ENCODE assay signal across 8 mouse cellular contexts in genomic region chr13:24603591-24604009, GRCm38 (mm10). TPM values are rescaled to one million over a fixed set of nuclear protein-coding genes. Genes with fewer than 3 reads are reported as not detected.
DNase-seq lines count a peak whose midpoint lies in the region; ATAC-seq lines count a peak whose summit lies in the region.

No protein-coding gene starts in this region.

- 24% methylated on average over 11 of the region's 11 CpGs for WGBS in liver, embryonic 11.5 days
- 17% methylated on average over 11 of the region's 11 CpGs for WGBS in embryonic facial prominence, embryonic 11.5 days
- WGBS in limb, embryonic 11.5 days: 13% methylated on average over 11 of the region's 11 CpGs
- WGBS in neural tube, embryonic 12.5 days: 23% methylated on average over 11 of the region's 11 CpGs

- no peak for ATAC-seq in liver, embryonic 11.5 days (replicated peaks; ENCODE audit: low FRiP score)
- ATAC-seq in embryonic facial prominence, embryonic 11.5 days (replicated peaks; ENCODE audit: insufficient number of reproducible peaks, low FRiP score, low TSS enrichment, low read depth): peak; percentile 21; the same call in 1 of the 2 replicates
- ATAC-seq in limb, embryonic 11.5 days (ENCODE audit: insufficient number of reproducible peaks, low FRiP score, low TSS enrichment, low read depth): no peak
- ATAC-seq in neural tube, embryonic 12.5 days (ENCODE audit: low FRiP score, low read depth): 0 out of 2 replicates have a peak, but pooled peaks have one; percentile 11
- no peak for ATAC-seq in inflammation-experienced regulatory T-cells, adult 6 months

- peak overlapping the region; percentile 41 for H3K27ac ChIP-seq in liver, embryonic 11.5 days (ENCODE audit: low read depth, low read length)
- H3K27ac ChIP-seq in embryonic facial prominence, embryonic 11.5 days (replicated peaks; ENCODE audit: low read depth, low read length): no peak overlapping the region
- no peak overlapping the region for H3K27ac ChIP-seq in limb, embryonic 11.5 days (replicated peaks; ENCODE audit: low read depth, low read length)
- no peak overlapping the region for H3K27ac ChIP-seq in neural tube, embryonic 12.5 days

- H3K4me1 ChIP-seq in liver, embryonic 11.5 days (replicated peaks; ENCODE audit: control insufficient read depth, insufficient read depth, low read length): peaks cover 18% of the 10 kb centered on the region
- peaks cover 4% of the 10 kb centered on the region for H3K4me1 ChIP-seq in embryonic facial prominence, embryonic 11.5 days (ENCODE audit: control insufficient read depth, insufficient read depth, low read length)
- H3K4me1 ChIP-seq in limb, embryonic 11.5 days (ENCODE audit: control insufficient read depth, insufficient read depth, low read length): peaks cover 10% of the 10 kb centered on the region
- peaks cover 21% of the 10 kb centered on the region for H3K4me1 ChIP-seq in neural tube, embryonic 12.5 days

- peak; percentile 49 for DNase-seq in liver, embryonic 11.5 days (ENCODE audit: low spot score)
- no peak for DNase-seq in liver
- DNase-seq in embryonic facial prominence, embryonic 11.5 days (ENCODE audit: low spot score): no peak
- DNase-seq in heart, postnatal 25 days (ENCODE audit: low spot score): peak; percentile 10
- peak; percentile 33 for DNase-seq in limb, embryonic 11.5 days (ENCODE audit: low spot score)
- no peak for DNase-seq in cerebellum, postnatal 4 days (ENCODE audit: low spot score in 2 of 2)

- H3K4me3 ChIP-seq in liver, embryonic 11.5 days (ENCODE audit: low read depth, low read length): no peak overlapping the region
- H3K4me3 ChIP-seq in embryonic facial prominence, embryonic 11.5 days (ENCODE audit: low read depth, low read length): no peak overlapping the region
- no peak overlapping the region for H3K4me3 ChIP-seq in limb, embryonic 11.5 days (ENCODE audit: low read depth, low read length)
- H3K4me3 ChIP-seq in neural tube, embryonic 12.5 days: no peak overlapping the region

- intact Hi-C loops in heart, postnatal 25 days (cut with DNase I): no loop called here

- no peaks in the 10 kb centered on the region for H3K9me3 ChIP-seq in liver, embryonic 11.5 days (ENCODE audit: control insufficient read depth, low read length)
- H3K9me3 ChIP-seq in embryonic facial prominence, embryonic 11.5 days (replicated peaks; ENCODE audit: control insufficient read depth, low read length): no peaks in the 10 kb centered on the region
- H3K9me3 ChIP-seq in limb, embryonic 11.5 days (ENCODE audit: control insufficient read depth, low read length): no peaks in the 10 kb centered on the region
- H3K9me3 ChIP-seq in neural tube, embryonic 12.5 days: no peaks in the 10 kb centered on the region

- H3K27me3 ChIP-seq in liver, embryonic 11.5 days (replicated peaks; ENCODE audit: control insufficient read depth, insufficient read depth, low read length): no peaks in the 10 kb centered on the region
- H3K27me3 ChIP-seq in embryonic facial prominence, embryonic 11.5 days (ENCODE audit: control insufficient read depth, insufficient read depth, low read length): no peaks in the 10 kb centered on the region
- H3K27me3 ChIP-seq in limb, embryonic 11.5 days (ENCODE audit: control insufficient read depth, insufficient read depth, low read length): no peaks in the 10 kb centered on the region
- H3K27me3 ChIP-seq in neural tube, embryonic 12.5 days (replicated peaks): no peaks in the 10 kb centered on the region

- H3K36me3 ChIP-seq in liver, embryonic 11.5 days (ENCODE audit: control insufficient read depth, insufficient read depth, low read length): no peaks in the 10 kb centered on the region
- H3K36me3 ChIP-seq in embryonic facial prominence, embryonic 11.5 days (replicated peaks; ENCODE audit: control insufficient read depth, insufficient read depth, low read depth, low read length): no peaks in the 10 kb centered on the region
- H3K36me3 ChIP-seq in limb, embryonic 11.5 days (ENCODE audit: control insufficient read depth, insufficient read depth, low read length): no peaks in the 10 kb centered on the region
- H3K36me3 ChIP-seq in neural tube, embryonic 12.5 days: no peaks in the 10 kb centered on the region

- H3K9ac ChIP-seq in liver, embryonic 11.5 days (ENCODE audit: low read depth, low read length): no peak overlapping the region
- H3K9ac ChIP-seq in embryonic facial prominence, embryonic 11.5 days (replicated peaks; ENCODE audit: low read length): no peak overlapping the region
- no peak overlapping the region for H3K9ac ChIP-seq in limb, embryonic 11.5 days (ENCODE audit: low read length)
- H3K9ac ChIP-seq in neural tube, embryonic 12.5 days: no peak overlapping the region

- H3K4me2 ChIP-seq in liver, embryonic 11.5 days: peak overlapping the region; percentile 37
- H3K4me2 ChIP-seq in embryonic facial prominence, embryonic 11.5 days (ENCODE audit: low read depth, low read length): no peak overlapping the region
- no peak overlapping the region for H3K4me2 ChIP-seq in limb, embryonic 11.5 days (ENCODE audit: low read depth, severe bottlenecking)
- H3K4me2 ChIP-seq in neural tube, embryonic 12.5 days (replicated peaks): peak overlapping the region; percentile 3; the same call in 1 of the 2 replicates

RNA-seq across cellular contexts. Expression of gene Ripor2, which starts 21.6 kb away (rescaled TPM):
- 9.4 and 11.4 TPM in 2 replicates for polyA plus RNA-seq in liver, embryonic 11.5 days (2014; fragmentation: Nextera tagmentation; extraction: Ambion mirVana)
- polyA plus RNA-seq in embryonic facial prominence, embryonic 11.5 days (2014; fragmentation: Nextera tagmentation; extraction: Ambion mirVana): 3.5 and 3.7 TPM in 2 replicates
- total RNA-seq in heart, postnatal 25 days (2021): 1 to 10 TPM; 5.3 to 7.2 TPM
- polyA plus RNA-seq in limb, embryonic 11.5 days (2014; fragmentation: Nextera tagmentation; extraction: Ambion mirVana): 0.72 and 0.98 TPM in 2 replicates
- polyA plus RNA-seq in neural tube, embryonic 12.5 days (2016; fragmentation: Nextera tagmentation; extraction: Ambion mirVana): 14.8 and 16.5 TPM in 2 replicates
- 100 to 1,000 TPM; 199 to 236 (median 232) TPM for polyA plus RNA-seq in inflammation-experienced regulatory T-cells, adult 6 months (2017; shearing (Covaris generic))

Comparison
In these comparisons a context has a peak if more than half of its experiments do, and no peak if none do; other contexts are left out.
1. DNase-seq: peak in liver, embryonic 11.5 days (single experiment), heart, postnatal 25 days (single experiment) and limb, embryonic 11.5 days (single experiment); none in liver (single experiment), embryonic facial prominence, embryonic 11.5 days (single experiment) and cerebellum, postnatal 4 days (0 of 2).
2. ATAC-seq: peak in embryonic facial prominence, embryonic 11.5 days (single experiment) and neural tube, embryonic 12.5 days (single experiment); none in liver, embryonic 11.5 days (single experiment), limb, embryonic 11.5 days (single experiment) and inflammation-experienced regulatory T-cells, adult 6 months (single experiment).
3. H3K4me2 ChIP-seq: peak in liver, embryonic 11.5 days (single experiment) and neural tube, embryonic 12.5 days (single experiment); none in embryonic facial prominence, embryonic 11.5 days (single experiment) and limb, embryonic 11.5 days (single experiment).
4. RNA of gene Ripor2, which starts 21.6 kb away (polyA plus RNA-seq): 199 to 236 TPM in inflammation-experienced regulatory T-cells, adult 6 months; 14.8 to 16.5 TPM in neural tube, embryonic 12.5 days, 9.4 to 11.4 TPM in liver, embryonic 11.5 days, 3.5 to 3.7 TPM in embryonic facial prominence, embryonic 11.5 days and 0.72 to 0.98 TPM in limb, embryonic 11.5 days; every median in the first group is over 10 times any median in the second.